Mouse (Mus musculus) lung, adult 18-20 months (tissue): ENCODE measurements around the gene Zic4.

Experiments used
- DNase-seq, 2 experiments: peaks; one replicate each; pipeline ENCODE4 v3.0.0; 2022; ENCODE audit warnings: mixed read lengths in 2 of 2

Zic4 gene

DNA sequence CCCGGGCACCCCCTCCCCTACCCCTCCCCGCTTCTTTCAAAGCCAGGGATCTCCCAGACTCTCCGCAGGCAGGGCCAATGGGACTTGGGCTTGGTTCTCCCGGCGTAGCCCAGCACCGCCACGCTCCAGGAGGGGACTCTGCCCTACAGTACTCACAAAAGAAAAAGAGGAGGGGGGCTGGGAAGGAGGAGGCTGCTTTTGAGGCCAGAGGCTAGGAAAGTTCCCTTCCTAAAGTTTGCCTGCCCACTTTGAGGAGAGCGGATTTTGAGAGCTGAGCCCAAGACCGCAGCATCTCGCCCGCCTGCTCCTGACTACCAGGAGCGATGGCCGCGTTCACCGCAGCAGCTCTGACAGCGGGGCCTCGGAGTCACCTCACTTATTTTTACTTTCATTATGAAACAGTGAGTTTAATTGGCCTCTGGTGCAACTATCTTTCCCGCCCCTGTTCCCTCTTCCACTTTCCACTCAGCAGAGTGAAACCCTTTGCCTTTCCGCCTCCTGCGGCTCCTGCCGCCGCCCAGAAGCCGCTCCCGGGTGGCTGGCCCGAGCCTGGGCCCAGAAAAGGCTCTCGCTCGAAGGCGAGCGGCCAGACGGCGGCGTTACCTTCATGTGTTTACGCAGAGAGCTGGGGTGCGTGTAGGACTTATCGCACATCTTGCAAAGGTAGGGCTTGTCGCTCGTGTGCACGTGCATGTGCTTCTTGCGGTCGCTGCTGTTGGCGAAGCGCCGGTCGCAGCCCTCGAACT lies at the start of gene Zic4:
Gene Zic4, plus strand, starts transcription at position 558 of the 746 bp plus-strand sequence.
- no peak for DNase-seq

- DNase-seq, result no peak
Measured at GRCm38 (mm10) chr9:91347591-91347990, 14.6 kb upstream of the Zic4 start.

DNA sequence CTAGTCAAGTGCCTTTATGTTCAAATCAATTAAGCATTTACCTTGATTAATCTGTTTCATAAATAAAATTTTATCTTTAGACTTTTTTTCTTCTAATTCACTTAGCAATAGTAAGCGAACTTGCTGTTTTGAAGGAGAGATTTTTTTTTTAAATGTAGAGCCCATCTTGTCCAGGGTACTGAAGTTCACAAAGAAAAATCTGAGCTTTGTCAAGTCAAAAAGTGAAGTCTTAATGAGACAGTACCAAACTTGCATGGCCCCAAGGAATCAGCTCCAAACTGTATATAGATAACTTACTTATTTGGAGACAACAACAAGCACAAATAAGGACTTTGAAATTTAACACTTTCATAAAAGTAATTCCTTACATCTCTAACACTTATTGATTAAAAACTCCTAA lies 13.5 kb upstream of the Zic4 start:
- DNase-seq, result no peak

- DNase-seq, result no peak
Measured at GRCm38 (mm10) chr9:91350211-91350791, 11.9 kb upstream of the Zic4 start.

DNA sequence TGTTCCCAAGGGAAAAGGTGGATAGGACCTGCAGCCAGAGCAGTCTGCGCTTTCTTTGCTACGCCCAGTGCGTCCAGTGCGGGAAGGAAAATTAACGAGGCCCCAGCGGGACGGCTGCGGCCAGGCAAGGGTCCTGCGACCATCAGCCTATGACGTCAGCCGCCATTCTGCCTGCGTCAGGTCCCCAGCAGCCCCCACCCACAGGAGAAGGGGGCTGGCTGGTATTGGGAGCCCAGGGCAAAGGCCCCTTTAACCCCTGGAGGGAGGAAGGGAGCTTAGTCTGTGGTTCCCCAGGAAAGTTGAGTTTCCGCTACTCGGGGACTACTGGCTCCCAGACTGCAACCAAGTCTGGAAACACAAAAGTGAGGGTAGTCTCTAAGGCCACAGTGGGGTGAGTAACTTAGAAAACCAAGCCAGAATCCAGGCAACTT lies 11.3 kb upstream of the Zic4 start:
- DNase-seq, result no peak

DNA sequence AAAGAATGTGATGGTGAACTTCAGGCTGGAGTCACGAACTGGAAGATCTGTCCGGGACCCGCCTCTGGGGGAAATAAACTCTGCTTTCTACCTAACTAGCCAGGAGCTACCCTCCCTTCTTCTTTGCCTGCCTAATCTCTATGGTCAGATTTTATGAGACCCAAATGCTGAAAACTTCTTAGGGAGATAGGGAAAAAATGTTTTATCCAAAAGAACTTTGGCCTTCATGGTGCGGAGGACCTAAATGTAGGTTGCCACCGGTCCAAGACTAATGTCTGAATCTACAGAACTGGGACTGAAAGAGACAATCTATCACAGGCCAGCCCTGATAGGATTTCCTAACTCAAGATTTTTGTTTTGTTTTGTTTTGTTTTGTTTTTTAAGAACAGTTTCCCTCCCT lies 10.9 kb upstream of the Zic4 start:
- DNase-seq, result no peak

GRCm38 (mm10) chr9:91351961-91352411 lies 10.2 kb upstream of the Zic4 start:
- no peak for DNase-seq

GRCm38 (mm10) chr9:91352786-91353185 lies 9.4 kb upstream of the Zic4 start:
- DNase-seq, result no peak

- no peak for DNase-seq
Measured at GRCm38 (mm10) chr9:91353551-91354433, 8.4 kb upstream of the Zic4 start.

GRCm38 (mm10) chr9:91354434-91355269 lies 7.6 kb upstream of the Zic4 start:
- DNase-seq, result no peak

- no peak for DNase-seq
Measured at GRCm38 (mm10) chr9:91355270-91355589, 7.0 kb upstream of the Zic4 start.

- DNase-seq, result no peak
Measured at GRCm38 (mm10) chr9:91355629-91356352, 6.4 kb upstream of the Zic4 start.

DNA sequence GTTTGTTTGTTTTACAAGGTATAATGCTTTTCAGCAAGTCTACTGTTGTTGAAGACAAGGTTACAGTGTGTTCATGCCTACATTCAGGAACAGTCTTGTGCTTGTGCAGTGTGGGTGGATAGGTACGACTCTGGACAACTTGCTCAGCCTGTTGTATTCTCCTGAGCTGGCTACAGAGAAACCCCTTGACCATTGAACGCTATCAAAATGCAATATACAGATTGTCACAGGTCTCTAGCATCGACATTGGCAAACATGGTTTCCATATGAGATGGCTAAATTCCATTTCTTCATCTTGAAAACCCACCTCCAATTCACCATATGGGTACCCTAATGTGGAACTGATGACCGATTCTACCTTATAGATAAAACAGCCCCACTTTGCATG lies 5.9 kb upstream of the Zic4 start:
- DNase-seq, result no peak

DNA sequence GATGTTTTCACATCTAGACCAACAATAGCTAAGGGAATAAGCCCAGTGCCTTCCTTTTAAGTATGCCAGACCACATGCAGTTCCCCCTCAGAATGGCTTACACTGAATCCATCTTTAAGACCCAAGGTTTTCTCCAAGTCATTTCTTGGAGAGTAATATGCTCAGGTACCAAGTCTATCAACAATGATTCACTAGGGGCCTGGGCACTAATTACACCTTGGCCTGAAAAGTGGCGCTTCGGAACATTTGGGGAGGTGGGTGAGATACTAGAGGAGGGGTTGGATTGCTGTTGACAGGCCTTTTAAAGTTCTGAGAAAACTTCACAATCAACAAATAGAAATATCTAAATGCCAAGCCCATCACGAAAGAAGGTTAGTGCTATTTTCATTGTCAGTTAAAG lies 4.9 kb upstream of the Zic4 start:
- no peak for DNase-seq

DNA sequence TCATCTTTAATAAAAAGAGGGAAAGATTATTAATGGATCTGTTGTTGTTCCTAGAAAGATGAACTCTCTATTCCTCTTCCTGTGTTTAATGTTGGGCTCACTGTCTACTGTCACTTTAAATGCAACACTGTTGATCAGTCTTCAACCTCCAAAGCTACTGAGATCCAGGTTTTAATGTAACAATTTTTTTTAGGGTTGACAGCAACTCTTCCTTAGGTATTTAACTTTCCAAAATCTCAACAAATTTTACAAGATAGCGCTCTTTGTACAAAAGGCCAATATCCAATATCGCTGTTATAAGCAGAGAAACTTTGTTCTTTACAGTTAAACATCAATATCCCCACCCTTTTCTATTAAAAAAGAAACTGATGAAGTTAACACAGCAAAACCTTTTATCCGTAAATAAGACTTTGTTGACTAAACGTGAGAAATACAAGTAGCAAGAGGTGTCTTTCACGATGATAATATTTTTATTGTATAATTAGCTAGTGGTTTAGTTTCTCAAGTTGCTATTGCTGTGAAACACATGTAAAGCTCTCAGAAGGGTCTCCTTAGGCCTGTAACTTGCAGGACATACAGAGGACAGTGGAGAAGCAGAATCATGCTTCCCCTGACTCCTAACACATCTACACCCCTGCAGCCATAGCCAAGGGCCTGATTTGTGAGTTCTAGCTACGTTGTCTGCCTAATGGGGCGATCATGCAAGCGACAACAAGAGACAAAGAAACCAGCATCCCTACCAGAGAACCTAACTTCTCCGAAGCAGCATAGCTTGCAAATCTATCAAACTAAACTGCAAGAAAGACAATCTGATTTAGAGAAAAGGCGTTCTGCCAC lies 3.1 kb upstream of the Zic4 start:
- no peak for DNase-seq

DNA sequence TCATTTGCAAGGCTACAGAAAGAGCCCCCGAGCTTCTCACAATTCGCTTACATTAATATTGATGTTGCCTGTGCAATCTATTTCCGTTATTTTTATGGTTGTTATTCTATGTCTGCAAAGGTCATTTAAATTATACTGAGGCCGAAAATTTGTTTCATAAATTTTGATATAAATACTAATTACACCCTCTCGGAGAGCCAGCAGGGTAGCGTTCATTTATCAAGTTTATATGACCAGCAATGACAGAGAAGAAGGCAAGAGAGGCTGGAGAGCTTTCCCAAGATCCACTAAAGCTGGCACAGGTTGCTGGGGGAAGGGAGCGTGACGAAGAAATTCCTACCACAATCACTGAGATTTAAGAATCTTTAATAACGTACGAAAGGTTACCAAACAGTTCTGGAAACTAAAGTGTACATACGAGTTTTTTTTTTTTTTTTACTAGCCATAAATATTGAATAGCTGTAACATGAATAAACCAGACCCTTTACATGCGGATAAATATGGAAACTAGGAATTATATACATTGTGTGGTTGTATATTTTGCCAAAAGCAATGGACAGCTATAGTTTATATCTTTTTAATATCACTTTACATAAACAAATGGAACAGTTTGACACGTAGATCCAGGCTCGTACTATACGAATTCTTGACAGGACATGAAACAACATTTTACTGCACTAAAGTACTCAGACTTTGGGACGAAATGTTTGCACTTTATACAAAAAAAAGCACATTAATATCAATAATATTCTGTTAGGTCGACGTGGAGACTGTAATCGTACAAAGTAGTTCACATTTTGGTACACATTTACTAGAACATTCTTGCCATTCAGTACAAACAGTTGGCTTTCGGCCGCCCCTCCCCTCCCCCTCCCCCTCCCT lies 1.8 kb upstream of the Zic4 start:
- DNase-seq, result no peak

DNA sequence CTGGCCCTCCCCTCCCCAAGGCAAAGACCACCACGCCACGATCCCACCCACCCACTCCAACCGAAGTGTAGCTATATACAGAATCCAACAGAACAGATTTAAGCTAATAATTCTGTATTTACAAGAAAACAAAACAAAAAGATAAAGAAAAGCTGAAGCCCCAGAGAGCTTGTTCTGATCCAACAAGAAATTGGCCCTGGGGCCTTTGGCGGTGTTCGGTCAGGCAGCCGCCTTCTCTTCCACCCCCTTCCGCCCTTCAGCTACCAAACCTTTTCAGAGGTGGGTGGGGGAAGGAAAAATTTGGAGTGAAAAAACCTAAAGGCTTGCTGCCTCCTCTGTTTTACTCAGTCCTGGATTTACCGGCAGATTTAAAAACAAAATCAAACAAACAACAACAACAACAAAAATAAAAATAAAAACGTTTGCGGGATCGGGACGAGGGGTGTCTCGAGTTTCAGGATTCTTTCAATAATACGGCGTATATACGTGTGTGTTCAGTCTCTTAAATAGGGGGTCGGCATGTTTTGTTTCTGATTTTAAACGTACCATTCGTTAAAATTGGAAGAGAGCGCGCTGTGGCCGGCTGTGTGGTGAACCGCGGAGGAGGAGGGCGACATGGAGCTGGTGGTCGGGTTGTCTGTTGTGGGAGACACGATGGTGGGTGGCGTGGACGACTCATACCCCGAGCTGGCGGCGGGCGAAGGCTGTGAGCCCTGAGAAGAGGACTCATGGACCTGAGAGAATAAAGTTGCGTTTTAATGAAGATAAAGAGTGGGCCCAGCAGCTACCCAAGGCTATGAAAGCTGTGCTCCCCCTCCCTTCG lies 969 bp upstream of the Zic4 start:
- no peak for DNase-seq

DNA sequence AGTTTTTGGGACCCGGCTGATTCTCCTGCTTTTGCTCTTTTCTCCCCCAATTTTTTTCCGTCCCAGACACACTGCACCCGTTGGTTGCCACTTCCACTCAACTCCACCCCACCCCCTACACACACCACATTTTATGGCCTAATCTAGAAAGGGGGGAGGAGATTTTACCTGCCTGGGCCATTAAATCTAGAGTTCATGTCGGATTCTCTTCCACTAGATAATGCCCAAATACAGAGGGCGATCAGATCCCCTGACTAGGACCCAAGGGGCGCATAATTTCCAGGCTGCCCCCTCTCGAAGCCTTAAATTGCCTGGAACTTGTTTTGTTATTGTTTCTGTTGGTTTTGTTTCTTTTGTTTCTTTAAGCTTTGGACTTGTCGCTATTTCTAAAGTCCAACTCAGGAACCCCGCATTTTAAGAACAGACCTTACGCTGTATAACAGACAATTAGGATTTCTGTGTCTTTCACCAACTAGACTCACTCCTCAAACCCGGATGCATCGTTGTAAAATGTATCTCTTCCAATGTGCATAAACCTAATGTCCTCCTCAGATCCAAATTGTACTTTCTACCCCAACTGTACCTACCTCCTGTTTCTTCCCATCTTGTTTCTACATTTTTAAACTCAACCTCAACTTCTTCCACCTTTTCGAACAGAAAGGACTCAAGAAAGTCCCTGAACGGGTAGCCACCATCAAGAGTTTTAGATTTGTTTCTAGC lies 958 bp downstream of the Zic4 start:
- no peak for DNase-seq

DNA sequence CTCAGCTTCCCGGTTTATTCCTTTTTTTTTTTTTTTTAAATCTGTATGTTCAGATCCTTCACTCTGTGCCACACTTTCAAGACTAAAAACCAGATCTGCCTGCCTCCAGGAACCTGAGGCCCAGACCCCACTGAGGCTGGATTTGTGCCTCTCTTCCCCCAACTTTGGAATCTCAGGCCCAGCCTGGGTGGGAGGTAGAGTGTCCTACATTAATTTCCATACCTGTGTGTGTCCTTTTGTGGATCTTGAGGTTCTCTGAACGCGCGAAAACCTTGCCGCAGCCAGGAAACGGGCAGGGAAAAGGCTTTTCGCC lies 1.6 kb downstream of the Zic4 start:
- no peak for DNase-seq
